24 mouse cellular contexts compared by ENCODE assay signal in genomic region chr9:87773951-87774350, GRCm38 (mm10). TPM values are rescaled to one million over a fixed set of nuclear protein-coding genes. Genes with fewer than 3 reads are reported as not detected.
DNase-seq lines count a peak whose midpoint lies in the region; ATAC-seq and TF ChIP-seq lines count a peak whose summit lies in the region.
"Had no signal": no experiment of that assay in that cellular context is flagged by ENCODE, and none has a peak within 500 bp of the region (broad histone marks: within the 10 kb centered on the region; RNA-seq: fewer than 3 reads in every experiment).

No protein-coding gene starts in this region.

- H3K4me2 ChIP-seq in limb, embryonic 12.5 days = no peak overlapping the region
- no peak overlapping the region for H3K4me2 ChIP-seq in limb, embryonic 14.5 days (replicated peaks; ENCODE audit: low read depth, low read length, severe bottlenecking)
- H3K4me2 ChIP-seq: embryonic facial prominence, embryonic 12.5 days; forebrain, embryonic 13.5 days; forebrain, embryonic 15.5 days had no signal

- no peaks in the 10 kb centered on the region for H3K36me3 ChIP-seq in limb, embryonic 12.5 days
- H3K36me3 ChIP-seq in limb, embryonic 10.5 days = no peaks in the 10 kb centered on the region
- H3K36me3 ChIP-seq in limb, embryonic 14.5 days (ENCODE audit: control insufficient read depth, insufficient read depth, low read length) = no peaks in the 10 kb centered on the region
- H3K36me3 ChIP-seq: embryonic facial prominence, embryonic 10.5 days; embryonic facial prominence, embryonic 12.5 days; forebrain, embryonic 15.5 days; G1E had no signal

- H3K9ac ChIP-seq in limb, embryonic 12.5 days (replicated peaks) = no peak overlapping the region
- H3K9ac ChIP-seq in limb, embryonic 14.5 days (ENCODE audit: low read depth, low read length, severe bottlenecking) = no peak overlapping the region
- H3K9ac ChIP-seq: embryonic facial prominence, embryonic 12.5 days; forebrain, embryonic 13.5 days; forebrain, embryonic 15.5 days; forebrain, postnatal 0 days had no signal

- H3K27me3 ChIP-seq in limb, embryonic 12.5 days = peaks cover 6% of the 10 kb centered on the region; the same call in 1 of the 2 replicates
- no peaks in the 10 kb centered on the region for H3K27me3 ChIP-seq in limb, embryonic 10.5 days (ENCODE audit: low read depth, poor library complexity, severe bottlenecking)
- no peaks in the 10 kb centered on the region for H3K27me3 ChIP-seq in limb, embryonic 14.5 days (ENCODE audit: control insufficient read depth, insufficient read depth, low read length)
- H3K27me3 ChIP-seq: CH12.LX; embryonic facial prominence, embryonic 12.5 days; forebrain, embryonic 13.5 days; forebrain, embryonic 15.5 days; Patski had no signal

- peaks cover 28% of the 10 kb centered on the region for H3K4me1 ChIP-seq in limb, embryonic 12.5 days (replicated peaks)
- H3K4me1 ChIP-seq in limb, embryonic 10.5 days = peaks cover 26% of the 10 kb centered on the region
- peaks cover 15% of the 10 kb centered on the region for H3K4me1 ChIP-seq in limb, embryonic 14.5 days (ENCODE audit: control insufficient read depth, insufficient read depth, low read length)
- H3K4me1 ChIP-seq: embryonic facial prominence, embryonic 10.5 days; embryonic facial prominence, embryonic 12.5 days; forebrain, embryonic 13.5 days had no signal

- no peaks in the 10 kb centered on the region for H3K9me3 ChIP-seq in limb, embryonic 12.5 days
- no peaks in the 10 kb centered on the region for H3K9me3 ChIP-seq in limb, embryonic 10.5 days (replicated peaks)
- H3K9me3 ChIP-seq in limb, embryonic 14.5 days (ENCODE audit: control insufficient read depth, low read length) = no peaks in the 10 kb centered on the region
- H3K9me3 ChIP-seq: embryonic facial prominence, embryonic 10.5 days; embryonic facial prominence, embryonic 12.5 days; forebrain, embryonic 13.5 days; forebrain, embryonic 15.5 days had no signal

- no peak for TF ChIP-seq POLR2A in limb, embryonic 14.5 days (IDR thresholded peaks at IDR 0.05; ENCODE audit: borderline replicate concordance, extremely low read depth, insufficient read depth, insufficient read length)

- 0 out of 2 replicates have a peak, but pooled peaks have one; percentile 35 for ATAC-seq in limb, embryonic 12.5 days (ENCODE audit: insufficient number of reproducible peaks, insufficient read depth, low FRiP score, low TSS enrichment, low read depth)
- ATAC-seq in limb, embryonic 14.5 days (ENCODE audit: low FRiP score, low read depth) = peak; percentile 66
- ATAC-seq: activated CD4-positive, CD25-positive, alpha-beta regulatory T cell, adult 4 months; CD4-positive, CD25-positive, alpha-beta regulatory T cell, adult 4 months; forebrain, embryonic 13.5 days; forebrain, embryonic 15.5 days; forebrain, postnatal 0 days; Patski had no signal

- WGBS in limb, embryonic 12.5 days = 40% methylated on average over 2 of the region's 2 CpGs
- WGBS in limb, embryonic 10.5 days = 74% methylated on average over 2 of the region's 2 CpGs
- WGBS in limb, embryonic 14.5 days = 18% methylated on average over 2 of the region's 2 CpGs

- H3K27ac ChIP-seq in limb, embryonic 12.5 days = 0 out of 2 replicates have a peak overlapping the region, but pooled peaks have one; percentile 41
- no peak overlapping the region for H3K27ac ChIP-seq in limb, embryonic 10.5 days
- no peak overlapping the region for H3K27ac ChIP-seq in limb, embryonic 14.5 days (replicated peaks; ENCODE audit: low read depth, low read length)
- H3K27ac ChIP-seq: embryonic facial prominence, embryonic 10.5 days; embryonic facial prominence, embryonic 12.5 days; forebrain, embryonic 13.5 days; forebrain, embryonic 15.5 days had no signal

- no peak overlapping the region for H3K4me3 ChIP-seq in limb, embryonic 12.5 days (replicated peaks)
- H3K4me3 ChIP-seq in limb, embryonic 10.5 days = no peak overlapping the region
- no peak overlapping the region for H3K4me3 ChIP-seq in limb, embryonic 14.5 days (replicated peaks; ENCODE audit: low read length)
- H3K4me3 ChIP-seq: embryonic facial prominence, embryonic 10.5 days; embryonic facial prominence, embryonic 12.5 days; forebrain, embryonic 13.5 days; forebrain, embryonic 15.5 days had no signal

- DNase-seq in limb, embryonic 10.5 days (ENCODE audit: low spot score) = no peak
- DNase-seq in adipocyte (ENCODE audit: low spot score) = peak; percentile 8
- peak; percentile 54 for DNase-seq in limb, embryonic 14.5 days (ENCODE audit: low spot score)
- DNase-seq in heart, adult 11 months = no peak
- no peak for DNase-seq in urinary bladder, postnatal 14 days (ENCODE audit: low spot score)
- DNase-seq: adrenal gland, adult 2 months; adrenal gland, postnatal 10 days; adrenal gland, postnatal 25 days; B cell, adult 2 months; cerebellum, adult 11 months; cerebellum, adult 2 months; cerebellum, adult 9-10 months; cerebellum, postnatal 25 days; forebrain, postnatal 0 days had no signal

RNA-seq across cellular contexts. Expression of gene Tbx18, which starts 42.9 kb away (rescaled TPM):
- 28.0 and 35.3 TPM in 2 replicates for polyA plus RNA-seq in limb, embryonic 12.5 days (2016; fragmentation: Nextera tagmentation; extraction: Ambion mirVana)
- 12.6 and 28.3 TPM in 2 replicates for polyA plus RNA-seq in limb, embryonic 10.5 days (2016; fragmentation: Nextera tagmentation; extraction: Ambion mirVana)
- 30.8 and 37.8 TPM in 2 replicates for polyA plus RNA-seq in limb, embryonic 14.5 days (2012; rRNA removed)
- polyA plus RNA-seq in limb, embryonic 14.5 days (2014; fragmentation: Nextera tagmentation; extraction: Ambion mirVana) = 15.6 and 19.7 TPM in 2 replicates
- polyA plus RNA-seq: activated CD4-positive, CD25-positive, alpha-beta regulatory T cell, adult 4 months; CD4-positive, CD25-positive, alpha-beta regulatory T cell, adult 4 months; G1E had no signal

Comparison
In these comparisons a context has a peak if more than half of its experiments do, and no peak if none do; other contexts are left out.
1. DNase-seq: peak in adipocyte (single experiment) and limb, embryonic 14.5 days (single experiment); none in limb, embryonic 10.5 days (single experiment), heart, adult 11 months (single experiment) and urinary bladder, postnatal 14 days (single experiment).